Mouse (Mus musculus): ENCODE data around the gene Gpr19.

The Gpr19 gene

GRCm38 (mm10) chr6:134922511-134923195 is 24.3 kb upstream of the Gpr19 start:
- no peak for DNase-seq (ENCODE audit: low spot score)

- no peak for DNase-seq (ENCODE audit: low spot score)
Observed at GRCm38 (mm10) chr6:134921695-134922510, 23.5 kb upstream of the Gpr19 start.

- DNase-seq (ENCODE audit: low spot score), result peak; percentile 51
Observed at GRCm38 (mm10) chr6:134921014-134921694, 22.8 kb upstream of the Gpr19 start.

GRCm38 (mm10) chr6:134920190-134921013 is 22.0 kb upstream of the Gpr19 start, which contains the start of gene Cdkn1b:
Gene Cdkn1b, plus strand, starts transcription at chr6:134920401.
- DNase-seq (ENCODE audit: low spot score), result peak; percentile 94

GRCm38 (mm10) chr6:134919511-134920189 is 21.3 kb upstream of the Gpr19 start:
- DNase-seq (ENCODE audit: low spot score), result peak; percentile 54

GRCm38 (mm10) chr6:134918769-134919168 is 20.4 kb upstream of the Gpr19 start:
- DNase-seq (ENCODE audit: low spot score), result no peak

GRCm38 (mm10) chr6:134917087-134917486 is 18.7 kb upstream of the Gpr19 start:
- peak; percentile 79 for DNase-seq (ENCODE audit: low spot score)

GRCm38 (mm10) chr6:134916641-134917040 is 18.3 kb upstream of the Gpr19 start:
- peak; percentile 55 for DNase-seq (ENCODE audit: low spot score)

GRCm38 (mm10) chr6:134914523-134914922 is 16.1 kb upstream of the Gpr19 start:
- DNase-seq (ENCODE audit: low spot score), result no peak

- DNase-seq (ENCODE audit: low spot score), result no peak
Observed at GRCm38 (mm10) chr6:134905811-134906210, 7.4 kb upstream of the Gpr19 start.

- DNase-seq (ENCODE audit: low spot score), result no peak
Observed at GRCm38 (mm10) chr6:134903891-134904884, 5.8 kb upstream of the Gpr19 start.

GRCm38 (mm10) chr6:134903368-134903767 is 5.0 kb upstream of the Gpr19 start:
- DNase-seq (ENCODE audit: low spot score), result no peak

- peak; percentile 97 for DNase-seq (ENCODE audit: low spot score)
Observed at GRCm38 (mm10) chr6:134897443-134898094, 809 bp downstream of the Gpr19 start.

- DNase-seq (ENCODE audit: low spot score), result peak; percentile 23
Observed at GRCm38 (mm10) chr6:134896570-134897436, 1.6 kb downstream of the Gpr19 start.

- DNase-seq (ENCODE audit: low spot score), result no peak
Observed at GRCm38 (mm10) chr6:134890436-134890835, 7.9 kb downstream of the Gpr19 start.

GRCm38 (mm10) chr6:134889763-134890162 is 8.6 kb downstream of the Gpr19 start:
- no peak for DNase-seq (ENCODE audit: low spot score)

- DNase-seq (ENCODE audit: low spot score), result peak; percentile 75
Observed at GRCm38 (mm10) chr6:134888563-134889017, 9.8 kb downstream of the Gpr19 start.

Measured in embryo, embryonic 10.5 days (tissue).